Mouse (Mus musculus): Measurements from ENCODE around the gene Gm21725. TPM values are rescaled to one million over a fixed set of nuclear protein-coding genes. Genes with fewer than 3 reads are reported as not detected.

Gm21725 gene
- not detected for polyA plus RNA-seq (2015; fragmentation: Illumina TruSeq; extraction: RNeasy Lipid Tissue Mini Kit (QIAGEN cat#74804); ENCODE audit: insufficient read depth, low read depth, low replicate concordance)

GRCm38 (mm10) chrY:13348963-13349362 lies at the start of gene Gm21725:
TSS of gene Gm21725 (minus strand) at chrY:13349063.

Other genes starting within 250 kb of the Gm21725 start
- gene Gm21891, start 215.6 kb downstream of the Gm21725 start, polyA plus RNA-seq (2015; fragmentation: Illumina TruSeq; extraction: RNeasy Lipid Tissue Mini Kit (QIAGEN cat#74804); ENCODE audit: insufficient read depth, low read depth, low replicate concordance): not detected
- gene Gm21425, start 187.1 kb downstream of the Gm21725 start, polyA plus RNA-seq (2015; fragmentation: Illumina TruSeq; extraction: RNeasy Lipid Tissue Mini Kit (QIAGEN cat#74804); ENCODE audit: insufficient read depth, low read depth, low replicate concordance): not detected
- gene Gm21828, start 125.1 kb downstream of the Gm21725 start, polyA plus RNA-seq (2015; fragmentation: Illumina TruSeq; extraction: RNeasy Lipid Tissue Mini Kit (QIAGEN cat#74804); ENCODE audit: insufficient read depth, low read depth, low replicate concordance): not detected
- gene Gm21440, start 96.7 kb downstream of the Gm21725 start, polyA plus RNA-seq (2015; fragmentation: Illumina TruSeq; extraction: RNeasy Lipid Tissue Mini Kit (QIAGEN cat#74804); ENCODE audit: insufficient read depth, low read depth, low replicate concordance): not detected
- gene Gm21454, start 96.6 kb downstream of the Gm21725 start, polyA plus RNA-seq (2015; fragmentation: Illumina TruSeq; extraction: RNeasy Lipid Tissue Mini Kit (QIAGEN cat#74804); ENCODE audit: insufficient read depth, low read depth, low replicate concordance): not detected
- gene Gm21866, start 116.5 kb upstream of the Gm21725 start, polyA plus RNA-seq (2015; fragmentation: Illumina TruSeq; extraction: RNeasy Lipid Tissue Mini Kit (QIAGEN cat#74804); ENCODE audit: insufficient read depth, low read depth, low replicate concordance): not detected
- gene Gm20773, start 145.0 kb upstream of the Gm21725 start, polyA plus RNA-seq (2015; fragmentation: Illumina TruSeq; extraction: RNeasy Lipid Tissue Mini Kit (QIAGEN cat#74804); ENCODE audit: insufficient read depth, low read depth, low replicate concordance): not detected